Mouse (Mus musculus): ENCODE measurements around the gene Arrdc5. TPM values are rescaled to one million over a fixed set of nuclear protein-coding genes. Genes with fewer than 3 reads are reported as not detected.

The Arrdc5 gene
- polyA plus RNA-seq, 1 experiment = 274 TPM

DNA sequence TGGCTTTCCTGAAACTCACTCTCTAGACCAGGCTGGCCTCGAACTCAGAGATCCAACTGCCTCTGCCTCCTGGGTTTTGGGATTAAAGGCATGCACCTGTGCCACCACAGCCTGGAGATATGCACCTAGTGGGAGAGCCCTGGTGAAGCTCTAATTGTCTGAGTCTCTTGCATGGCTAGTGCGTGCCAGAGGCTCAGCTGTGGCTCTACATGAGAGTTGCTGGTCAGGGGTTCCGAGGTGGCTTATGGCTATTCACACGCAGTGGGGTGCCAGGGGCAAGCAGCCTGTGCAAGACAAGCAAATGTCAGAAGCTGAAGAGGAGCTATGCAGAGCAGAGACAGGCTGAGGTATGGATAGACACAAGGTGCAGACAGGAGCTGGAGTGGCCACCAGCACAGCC is 45.4 kb downstream of the Arrdc5 start:
- no peak overlapping the region for H3K4me3 ChIP-seq (ENCODE audit: control insufficient read depth, low read depth, low read length)
- no peaks in the 10 kb centered on the region for H3K27me3 ChIP-seq (ENCODE audit: control insufficient read depth, insufficient read depth, low read length)
- peaks cover 21% of the 10 kb centered on the region for H3K4me1 ChIP-seq (ENCODE audit: control insufficient read depth, insufficient read depth, low read length)
- H3K27ac ChIP-seq (ENCODE audit: control insufficient read depth, insufficient read depth, low read depth, low read length) = no peak overlapping the region
- no peaks in the 10 kb centered on the region for H3K36me3 ChIP-seq (ENCODE audit: control insufficient read depth, insufficient read depth, low read length)
- TF ChIP-seq POLR2A (IDR thresholded peaks at IDR 0.05; ENCODE audit: control insufficient read depth, low read depth, low read length) (no peak), CTCF (IDR thresholded peaks at IDR 0.05; ENCODE audit: control insufficient read depth, insufficient read depth, insufficient replicate concordance, low read depth, low read length) (no peak)

DNA sequence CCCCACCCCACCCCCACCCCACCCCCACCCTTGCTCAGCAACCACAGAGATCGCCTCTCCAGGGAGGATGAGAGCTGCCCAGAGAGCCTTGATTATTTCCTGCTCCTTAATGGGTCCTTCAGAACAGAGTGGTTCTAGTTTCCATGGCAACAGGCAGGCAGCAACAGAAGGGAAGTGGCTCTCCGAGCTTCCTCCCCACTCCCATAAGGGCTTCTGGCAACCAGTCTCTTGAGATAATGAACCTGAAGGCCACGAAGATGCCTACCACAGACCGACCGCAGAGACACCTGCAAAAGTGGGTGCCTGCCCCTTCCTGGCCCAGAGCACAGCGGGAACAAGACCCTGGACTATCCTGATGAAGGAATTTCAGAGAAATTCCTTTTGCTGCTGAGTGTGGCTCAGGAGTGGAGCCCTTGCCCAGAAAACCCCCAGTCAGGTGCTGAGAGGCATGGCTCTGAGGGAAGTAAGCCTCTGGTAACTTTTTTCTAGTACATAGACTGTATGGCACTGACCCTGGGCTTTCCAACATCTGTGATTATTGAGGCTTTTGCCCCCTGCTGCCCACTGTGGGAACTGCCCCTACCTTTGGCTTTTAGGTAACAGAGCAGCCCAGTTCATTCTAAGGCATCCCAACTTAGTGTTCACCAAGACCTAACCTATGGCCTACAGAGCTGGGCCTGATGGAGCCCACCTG is 48.8 kb downstream of the Arrdc5 start:
- peaks cover 16% of the 10 kb centered on the region for H3K4me1 ChIP-seq (ENCODE audit: control insufficient read depth, insufficient read depth, low read length)

DNA sequence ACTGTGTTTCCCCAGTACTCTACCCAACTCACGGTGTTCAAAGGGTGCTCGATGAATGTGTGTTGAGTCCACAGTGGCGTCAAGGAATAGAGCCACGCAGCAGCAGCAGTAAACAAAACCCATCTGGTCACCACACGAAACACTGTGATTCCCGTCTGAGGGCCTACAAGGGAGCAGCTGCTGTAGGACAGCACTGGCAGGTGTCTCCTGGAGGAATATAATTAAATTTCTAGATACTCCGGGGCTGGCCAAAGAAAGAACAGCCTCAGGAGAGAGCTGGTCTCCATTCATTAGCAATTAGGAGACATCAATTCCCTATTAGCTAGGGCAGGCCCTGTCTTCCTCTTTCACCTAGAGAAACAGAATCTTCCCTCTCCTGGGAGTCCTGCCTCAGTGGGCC is 54.5 kb downstream of the Arrdc5 start:
- Histone ChIP-seq H3K4me3 (ENCODE audit: control insufficient read depth, low read depth, low read length) (no peak overlapping the region), H3K27ac (ENCODE audit: control insufficient read depth, insufficient read depth, low read depth, low read length) (no peak overlapping the region), H3K4me1 (ENCODE audit: control insufficient read depth, insufficient read depth, low read length) (peaks cover 6% of the 10 kb centered on the region), H3K27me3 (ENCODE audit: control insufficient read depth, insufficient read depth, low read length) (no peaks in the 10 kb centered on the region), H3K36me3 (ENCODE audit: control insufficient read depth, insufficient read depth, low read length) (no peaks in the 10 kb centered on the region)
- TF ChIP-seq CTCF (IDR thresholded peaks at IDR 0.05; ENCODE audit: control insufficient read depth, insufficient read depth, insufficient replicate concordance, low read depth, low read length) = no peak

More for the DNA sequence above, 48.8 kb downstream of the Arrdc5 start:
- H3K4me3 ChIP-seq (ENCODE audit: control insufficient read depth, low read depth, low read length) = peak overlapping the region; percentile 84
- peak overlapping the region; percentile 23 for H3K27ac ChIP-seq (ENCODE audit: control insufficient read depth, insufficient read depth, low read depth, low read length)
- H3K36me3 ChIP-seq (ENCODE audit: control insufficient read depth, insufficient read depth, low read length) = no peaks in the 10 kb centered on the region
- TF ChIP-seq CTCF (IDR thresholded peaks at IDR 0.05; ENCODE audit: control insufficient read depth, insufficient read depth, insufficient replicate concordance, low read depth, low read length) (peak; percentile 49; the same call in 1 of the 2 replicates), POLR2A (IDR thresholded peaks at IDR 0.05; ENCODE audit: control insufficient read depth, low read depth, low read length) (peak; percentile 45; the same call in 1 of the 2 replicates)
- H3K27me3 ChIP-seq (ENCODE audit: control insufficient read depth, insufficient read depth, low read length) = no peaks in the 10 kb centered on the region

Other genes starting within 250 kb of the Arrdc5 start
- 646 and 694 TPM in 2 replicates for gene Ubxn6, start 225.3 kb downstream of the Arrdc5 start, polyA plus RNA-seq (2012; rRNA removed)
- gene Hdgfl2, start 220.7 kb downstream of the Arrdc5 start, polyA plus RNA-seq (2012; rRNA removed) = 115 and 135 TPM in 2 replicates
- 1.5 and 4.2 TPM in 2 replicates for gene Plin4, start 190.5 kb downstream of the Arrdc5 start, polyA plus RNA-seq (2012; rRNA removed)
- 1.7 and 2.7 TPM in 2 replicates for gene Plin5, start 182.7 kb downstream of the Arrdc5 start, polyA plus RNA-seq (2012; rRNA removed)
- 3.7 and 5.7 TPM in 2 replicates for gene Lrg1, start 178.3 kb downstream of the Arrdc5 start, polyA plus RNA-seq (2012; rRNA removed)
- gene Sema6b, start 159.9 kb downstream of the Arrdc5 start, polyA plus RNA-seq (2012; rRNA removed) = 0.28 and 0.63 TPM in 2 replicates
- 0.29 and 0.31 TPM in 2 replicates for gene Tnfaip8l1, start 137.8 kb downstream of the Arrdc5 start, polyA plus RNA-seq (2012; rRNA removed)
- 49.9 and 56.7 TPM in 2 replicates for gene Mydgf, start 116.4 kb downstream of the Arrdc5 start, polyA plus RNA-seq (2012; rRNA removed)
- gene Dpp9, start 81.4 kb downstream of the Arrdc5 start, polyA plus RNA-seq (2012; rRNA removed) = 12.8 and 15.0 TPM in 2 replicates
- gene Fem1a, start 43.5 kb downstream of the Arrdc5 start, polyA plus RNA-seq (2012; rRNA removed) = 5.7 and 7.0 TPM in 2 replicates
- gene Ticam1, start 23.5 kb downstream of the Arrdc5 start, polyA plus RNA-seq (2012; rRNA removed) = 3.4 and 3.7 TPM in 2 replicates
- gene Plin3, start 7.4 kb downstream of the Arrdc5 start, polyA plus RNA-seq (2012; rRNA removed) = 21.9 and 22.3 TPM in 2 replicates
- gene Uhrf1, start 3.0 kb upstream of the Arrdc5 start, polyA plus RNA-seq (2012; rRNA removed) = 41.1 and 43.1 TPM in 2 replicates
- gene Kdm4b, start 25.8 kb upstream of the Arrdc5 start, polyA plus RNA-seq (2012; rRNA removed) = 20.0 and 21.9 TPM in 2 replicates
- 63.4 and 68.8 TPM in 2 replicates for gene Ptprs, start 176.2 kb upstream of the Arrdc5 start, polyA plus RNA-seq (2012; rRNA removed)
- gene Znrf4, start 212.1 kb upstream of the Arrdc5 start, polyA plus RNA-seq (2012; rRNA removed) = 1,198 and 1,268 TPM in 2 replicates

Measured in testis, adult 2 months (tissue).